Mouse (Mus musculus): ENCODE results near the gene Hyal1.

GRCm38 (mm10) chr9:107551117-107551889 lies 25.4 kb upstream of the Hyal1 start, which contains the start of gene Rassf1:
- TF ChIP-seq CTCF (IDR thresholded peaks at IDR 0.05; ENCODE audit: low read depth, low read length), result no peak
- TF ChIP-seq POLR2A (IDR thresholded peaks at IDR 0.05; ENCODE audit: extremely low read depth, insufficient read depth, low read length), result 0 out of 2 replicates have a peak, but pooled peaks have one; percentile 8

Measured in liver, adult 2 months (tissue).